Mouse (Mus musculus) CH12.LX (cell line): ENCODE measurements around the gene Hck. TPM values are rescaled to one million over a fixed set of nuclear protein-coding genes. Genes with fewer than 3 reads are reported as not detected.

Source experiments
- DNase-seq: peaks from one replicate; pipeline ENCODE4 v3.0.0-alpha.2; 2013; ENCODE audit errors: extremely low read depth
- H3K27ac ChIP-seq: 2 replicates; pipeline ENCODE4 v1.5.1; 2012; ENCODE audit warnings: low read depth, mild to moderate bottlenecking, control low read depth, moderate library complexity; ENCODE audit not compliant: insufficient read depth
- H3K27me3 ChIP-seq: replicated peaks from 2 replicates; pipeline ENCODE3; 2012; ENCODE audit warnings: inconsistent platforms
- H3K36me3 ChIP-seq, 2 experiments: replicated peaks in 1 of 2; 2 replicates each; pipeline versions ENCODE3 to v1.6.1; 2012; ENCODE audit warnings: inconsistent platforms in 1 of 2, low read length in 1 of 2, mild to moderate bottlenecking in 1 of 2, mixed read lengths in 1 of 2, moderate library complexity in 1 of 2; ENCODE audit not compliant: control insufficient read depth in 1 of 2, insufficient read depth in 1 of 2
- H3K4me1 ChIP-seq, 2 experiments: 2 replicates each; pipeline ENCODE4 v1.6.1; 2012; ENCODE audit warnings: inconsistent platforms in 1 of 2, moderate library complexity in 1 of 2; ENCODE audit not compliant: insufficient read depth in 2 of 2, control insufficient read depth in 1 of 2
- H3K4me2 ChIP-seq: 2 replicates; pipeline ENCODE4 v1.6.1; 2012; ENCODE audit warnings: low read depth, mild to moderate bottlenecking, control low read depth; ENCODE audit not compliant: poor library complexity, insufficient read depth, severe bottlenecking
- H3K4me3 ChIP-seq, 3 experiments: fragments of 150-350 bp in 1 of 3; sonication (generic) in 1 of 3; replicated peaks in 1 of 3; 2 replicates each; pipeline versions ENCODE3 to v1.5.1; 2011 to 2012; ENCODE audit warnings: low read depth in 2 of 3, low read length in 2 of 3, mild to moderate bottlenecking in 2 of 3, moderate library complexity in 2 of 3, control low read depth in 1 of 3, improper control_type of control experiment in 1 of 3, inconsistent platforms in 1 of 3, mixed read lengths in 1 of 3; ENCODE audit not compliant: poor library complexity in 1 of 3
- H3K79me2 ChIP-seq: replicated peaks from 2 replicates; pipeline ENCODE4 v1.6.1; 2012; ENCODE audit warnings: mild to moderate bottlenecking, moderate library complexity; ENCODE audit not compliant: control insufficient read depth, poor library complexity, insufficient read depth, severe bottlenecking; ENCODE audit errors: extremely low read depth
- H3K9ac ChIP-seq: 2 replicates; pipeline ENCODE4 v1.6.1; 2012; ENCODE audit warnings: low read depth, mild to moderate bottlenecking, control low read depth, moderate library complexity; ENCODE audit not compliant: insufficient read depth
- H3K9me3 ChIP-seq: replicated peaks from 2 replicates; pipeline ENCODE3; 2012; ENCODE audit warnings: low read length, inconsistent platforms, mixed read lengths
- CTCF ChIP-seq, 2 experiments: IDR thresholded peaks in 1 of 2; conservative IDR thresholded peaks in 1 of 2; 2 replicates each; pipeline ENCODE4 v1.5.1; 2011 to 2012; ENCODE audit warnings: low read depth in 2 of 2, low read length in 2 of 2, improper control_type of control experiment in 1 of 2, inconsistent platforms in 1 of 2, mild to moderate bottlenecking in 1 of 2, moderate library complexity in 1 of 2
- E2F4 ChIP-seq: IDR thresholded peaks from 2 replicates; pipeline ENCODE4 v1.6.1; 2011; ENCODE audit warnings: low read depth, low read length, improper control_type of control experiment; ENCODE audit not compliant: insufficient replicate concordance
- ETS1 ChIP-seq: conservative IDR thresholded peaks from 2 replicates; pipeline ENCODE4 v1.6.1; 2012; ENCODE audit warnings: low read depth, mild to moderate bottlenecking, inconsistent platforms, low read length, improper control_type of control experiment, moderate library complexity
- GABPA ChIP-seq: IDR thresholded peaks from 2 replicates; pipeline ENCODE4 v1.6.1; 2012; ENCODE audit warnings: low read depth, low read length, improper control_type of control experiment, inconsistent platforms; ENCODE audit not compliant: insufficient replicate concordance
- KAT2A ChIP-seq: IDR thresholded peaks from 2 replicates; pipeline ENCODE4 v1.6.1; 2012; ENCODE audit warnings: low read length, improper control_type of control experiment, inconsistent platforms; ENCODE audit not compliant: insufficient replicate concordance
- MAFK ChIP-seq: IDR thresholded peaks from 2 replicates; pipeline ENCODE4 v1.6.1; 2011; ENCODE audit warnings: low read length, improper control_type of control experiment; ENCODE audit not compliant: insufficient replicate concordance
- MAZ ChIP-seq: IDR thresholded peaks from 2 replicates; pipeline ENCODE4 v1.6.1; 2012; ENCODE audit warnings: low read depth, mild to moderate bottlenecking, inconsistent platforms, low read length, improper control_type of control experiment, moderate library complexity
- MEF2A ChIP-seq: IDR thresholded peaks from 2 replicates; pipeline ENCODE4 v1.6.1; 2014; ENCODE audit warnings: low read depth, mild to moderate bottlenecking, inconsistent platforms, low read length, improper control_type of control experiment, borderline replicate concordance
- MXI1 ChIP-seq: IDR thresholded peaks from 2 replicates; pipeline ENCODE4 v1.6.1; 2011; ENCODE audit warnings: mild to moderate bottlenecking, low read depth, low read length, improper control_type of control experiment
- PAX5 ChIP-seq: IDR thresholded peaks from 2 replicates; pipeline ENCODE4 v1.6.1; 2012; ENCODE audit warnings: low read length, inconsistent platforms, mixed read lengths
- POLR2A ChIP-seq: IDR thresholded peaks from 2 replicates; pipeline ENCODE4 v1.6.1; 2011; ENCODE audit warnings: low read depth, mild to moderate bottlenecking, improper control_type of control experiment, low read length
- RAD21 ChIP-seq: IDR thresholded peaks from 2 replicates; pipeline ENCODE4 v1.6.1; 2011; ENCODE audit warnings: low read depth, mild to moderate bottlenecking, low read length, improper control_type of control experiment, moderate library complexity
- SIN3A ChIP-seq: IDR thresholded peaks from 2 replicates; pipeline ENCODE4 v1.6.1; 2012; ENCODE audit warnings: low read length, improper control_type of control experiment, inconsistent platforms
- SMC3 ChIP-seq: IDR thresholded peaks from 2 replicates; pipeline ENCODE4 v1.6.1; 2011; ENCODE audit warnings: low read depth, low read length, improper control_type of control experiment
- ZKSCAN1 ChIP-seq: IDR thresholded peaks from 2 replicates; pipeline ENCODE4 v1.6.1; 2012; ENCODE audit warnings: low read depth, inconsistent platforms, low read length, improper control_type of control experiment, borderline replicate concordance
- dilution Hi-C: fragments of 300-500 bp; cut with MboI; formaldehyde crosslinking; loops from 2 replicates; pipeline ENCODE4 v1.14.3; 2020; ENCODE audit warnings: low sequenced_read_pairs; ENCODE audit not compliant: extremely low pct_unique_long_range_greater_than_20kb, extremely low pct_ligation_motif_present
- in situ Hi-C: fragments of 300-500 bp; cut with MboI; formaldehyde crosslinking; loops from 3 replicates; pipeline ENCODE4 v1.14.3; 2019; ENCODE audit warnings: low sequenced_read_pairs, low pct_ligation_motif_present, low pct_unique_long_range_greater_than_20kb, mixed read lengths
- polyA plus RNA-seq: library from polyadenylated mRNA; unstranded; fragments of >175 nt; gene quantifications from 2 replicates; pipeline ENCODE4 v1.2.1, GENCODE M21; 2012; ENCODE audit warnings: low read depth; ENCODE audit not compliant: insufficient read length
- total RNA-seq, 2 experiments: library from RNA; depleted of rRNA; stranded (reverse); fragments of 300-350 nt in 1 of 2; fragments of >200 nt in 1 of 2; gene quantifications; 2 replicates each; pipeline ENCODE4 v1.2.3; 2012 to 2014

Gene Hck
- total and polyA plus RNA-seq, 3 experiments, result 0.08 to 0.68 (median 0.63) TPM

GRCm38 (mm10) chr2:153066991-153067390 is 41.3 kb upstream of the Hck start:
- Histone ChIP-seq H3K9me3 (no peaks in the 10 kb centered on the region), H3K27me3 (peaks cover 84% of the 10 kb centered on the region), H3K4me3 (no peak overlapping the region), H3K36me3 (no peaks in the 10 kb centered on the region), H3K4me1 (no peaks in the 10 kb centered on the region), H3K9ac (no peak overlapping the region), H3K27ac (no peak overlapping the region), H3K4me2 (no peak overlapping the region), H3K79me2 (no peaks in the 10 kb centered on the region)
- DNase-seq, result no peak
- dilution Hi-C loops, result no loop called here
- in situ Hi-C loops, result no loop called here
- TF ChIP-seq ZKSCAN1, result no peak

GRCm38 (mm10) chr2:153070762-153071490 is 37.3 kb upstream of the Hck start:
- Histone ChIP-seq H3K36me3 (no peaks in the 10 kb centered on the region), H3K9me3 (no peaks in the 10 kb centered on the region), H3K27me3 (peaks cover 86% of the 10 kb centered on the region), H3K4me2 (no peak overlapping the region), H3K4me3 (no peak overlapping the region), H3K9ac (no peak overlapping the region), H3K27ac (no peak overlapping the region), H3K4me1 (peaks cover 1% of the 10 kb centered on the region in 2 experiments), H3K79me2 (no peaks in the 10 kb centered on the region)
- dilution Hi-C loops, result no loop called here
- TF ChIP-seq MEF2A (no peak), ETS1 (no peak), RAD21 (peak; percentile 9), CTCF (conservative IDR thresholded peaks at IDR 0.05 in 1 of 2, IDR thresholded peaks at IDR 0.05 in 1 of 2; ENCODE audit: low read depth in 2 of 2, low read length in 2 of 2) (peak; percentile 36 to 54; a peak in 3 of 4 replicates), SMC3 (peak; percentile 26; the same call in 1 of the 2 replicates)
- no peak for DNase-seq
- in situ Hi-C loops, result no loop called here

GRCm38 (mm10) chr2:153071491-153072184 is 36.6 kb upstream of the Hck start:
- Histone ChIP-seq H3K36me3 (no peaks in the 10 kb centered on the region), H3K9ac (no peak overlapping the region), H3K4me3 (no peak overlapping the region), H3K27ac (no peak overlapping the region), H3K4me2 (no peak overlapping the region), H3K79me2 (no peaks in the 10 kb centered on the region)
- TF ChIP-seq PAX5 (no peak), POLR2A (no peak), GABPA (no peak), ETS1 (no peak), MXI1 (no peak), MAZ (no peak), KAT2A (no peak), MAFK (no peak), SIN3A (no peak), E2F4 (no peak)
- TF ChIP-seq, all 38 proteins: peak for 0
- in situ Hi-C loops (no loop called here), dilution Hi-C loops (no loop called here)
- H3K4me1 ChIP-seq, result peaks cover 4 to 6% of the 10 kb centered on the region in 2 experiments
- H3K9me3 ChIP-seq, result no peaks in the 10 kb centered on the region
- H3K27me3 ChIP-seq, result peaks cover 86% of the 10 kb centered on the region
- no peak for DNase-seq
